In the genomic region with DNA sequence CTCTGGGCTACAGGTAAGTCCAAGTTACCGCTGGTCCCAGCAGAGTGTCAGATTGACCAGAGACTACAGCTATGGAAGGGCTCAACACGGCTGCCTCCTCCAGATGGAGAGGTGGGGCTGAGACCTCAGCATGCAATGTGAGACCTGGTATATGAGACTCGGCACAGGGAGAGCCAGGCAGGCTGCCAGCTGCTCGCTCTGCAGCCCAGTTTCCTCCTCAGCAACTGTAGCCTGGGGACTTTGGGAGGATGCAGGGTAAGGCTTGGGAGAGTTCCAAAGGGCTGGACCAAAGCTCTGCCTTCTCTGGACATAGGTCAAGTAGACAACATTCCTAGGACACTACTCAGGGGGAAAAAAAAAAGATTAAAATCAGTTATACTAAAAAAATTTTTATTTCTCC, we compare ENCODE assay signal across 8 mouse cellular contexts. TPM values are rescaled to one million over a fixed set of nuclear protein-coding genes. Genes with fewer than 3 reads are reported as not detected.
DNase-seq lines count a peak whose midpoint lies in the region; ATAC-seq lines count a peak whose summit lies in the region.
"Had no signal": no experiment of that assay in that cellular context is flagged by ENCODE, and none has a peak within 500 bp of the region (broad histone marks: within the 10 kb centered on the region; RNA-seq: fewer than 3 reads in every experiment).

No protein-coding gene starts in this region.

- peaks cover 67% of the 10 kb centered on the region for H3K4me1 ChIP-seq in heart, embryonic 15.5 days (replicated peaks)
- peaks cover 43% of the 10 kb centered on the region for H3K4me1 ChIP-seq in limb, embryonic 15.5 days

- no peak overlapping the region for H3K4me2 ChIP-seq in heart, embryonic 15.5 days
- no peak overlapping the region for H3K4me2 ChIP-seq in limb, embryonic 15.5 days

- H3K27me3 ChIP-seq in heart, embryonic 15.5 days, result no peaks in the 10 kb centered on the region
- no peaks in the 10 kb centered on the region for H3K27me3 ChIP-seq in limb, embryonic 15.5 days

- DNase-seq in urinary bladder, adult 18-20 months (ENCODE audit: low spot score in 2 of 2), result peak; percentile 53 to 76
- DNase-seq in urinary bladder, postnatal 10 days (ENCODE audit: low spot score), result no peak
- peak; percentile 95 to 96 for DNase-seq in cerebellum, postnatal 10 days
- DNase-seq in urinary bladder, postnatal 36 days (ENCODE audit: low spot score in 2 of 2), result peak; percentile 64 to 86
- no peak for DNase-seq in yolk sac, embryonic 10.5 days (ENCODE audit: low spot score)

- H3K9me3 ChIP-seq in heart, embryonic 15.5 days (replicated peaks), result no peaks in the 10 kb centered on the region
- no peaks in the 10 kb centered on the region for H3K9me3 ChIP-seq in limb, embryonic 15.5 days

- H3K36me3 ChIP-seq in heart, embryonic 15.5 days, result peaks cover 15% of the 10 kb centered on the region; the same call in 1 of the 2 replicates
- H3K36me3 ChIP-seq in limb, embryonic 15.5 days, result peaks cover 38% of the 10 kb centered on the region

- ATAC-seq in heart, embryonic 15.5 days (replicated peaks; ENCODE audit: insufficient number of reproducible peaks, insufficient read depth, low FRiP score, low read depth), result 0 out of 2 replicates have a peak, but pooled peaks have one; percentile 25
- ATAC-seq in limb, embryonic 15.5 days (ENCODE audit: insufficient number of reproducible peaks, low FRiP score, low TSS enrichment, low read depth), result peak; percentile 60; the same call in 1 of the 2 replicates

- peak overlapping the region; percentile 71 for H3K27ac ChIP-seq in heart, embryonic 15.5 days
- peak overlapping the region; percentile 88 for H3K27ac ChIP-seq in limb, embryonic 15.5 days
- H3K27ac ChIP-seq: macrophage had no signal

- 41% methylated on average over 4 of the region's 4 CpGs for WGBS in heart, embryonic 15.5 days
- 41% methylated on average over 4 of the region's 4 CpGs for WGBS in limb, embryonic 15.5 days

- no peak overlapping the region for H3K4me3 ChIP-seq in heart, embryonic 15.5 days
- no peak overlapping the region for H3K4me3 ChIP-seq in limb, embryonic 15.5 days

- H3K9ac ChIP-seq in heart, embryonic 15.5 days, result peak overlapping the region; percentile 26; the same call in 1 of the 2 replicates
- no peak overlapping the region for H3K9ac ChIP-seq in limb, embryonic 15.5 days

RNA-seq across cellular contexts. Expression of a gene that starts 15.6 kb away (rescaled TPM):
- polyA plus RNA-seq in heart, embryonic 15.5 days (2015; fragmentation: Nextera tagmentation; extraction: Ambion mirVana), result 10.4 and 13.0 TPM in 2 replicates
- polyA plus RNA-seq in limb, embryonic 15.5 days (2015; fragmentation: Nextera tagmentation; extraction: Ambion mirVana), result 9.2 and 12.6 TPM in 2 replicates

RNA-seq across cellular contexts. Expression of a gene that starts 23.8 kb away (rescaled TPM):
- 35.8 and 48.9 TPM in 2 replicates for polyA plus RNA-seq in heart, embryonic 15.5 days (2015; fragmentation: Nextera tagmentation; extraction: Ambion mirVana)
- 56.9 and 61.0 TPM in 2 replicates for polyA plus RNA-seq in limb, embryonic 15.5 days (2015; fragmentation: Nextera tagmentation; extraction: Ambion mirVana)

RNA-seq across cellular contexts. Expression of a gene that starts 27.4 kb away (rescaled TPM):
- 81.9 and 106 TPM in 2 replicates for polyA plus RNA-seq in heart, embryonic 15.5 days (2015; fragmentation: Nextera tagmentation; extraction: Ambion mirVana)
- polyA plus RNA-seq in limb, embryonic 15.5 days (2015; fragmentation: Nextera tagmentation; extraction: Ambion mirVana), result 117 and 125 TPM in 2 replicates

RNA-seq across cellular contexts. Expression of a gene that starts 45.8 kb away (rescaled TPM):
- not detected in 2 replicates for polyA plus RNA-seq in heart, embryonic 15.5 days (2015; fragmentation: Nextera tagmentation; extraction: Ambion mirVana)
- not detected in 2 replicates for polyA plus RNA-seq in limb, embryonic 15.5 days (2015; fragmentation: Nextera tagmentation; extraction: Ambion mirVana)
- polyA plus RNA-seq: macrophage had no signal

RNA-seq across cellular contexts. Expression of a gene that starts 46.2 kb away (rescaled TPM):
- 1.2 and 2.0 TPM in 2 replicates for polyA plus RNA-seq in heart, embryonic 15.5 days (2015; fragmentation: Nextera tagmentation; extraction: Ambion mirVana)
- polyA plus RNA-seq in limb, embryonic 15.5 days (2015; fragmentation: Nextera tagmentation; extraction: Ambion mirVana), result 3.1 TPM in 2 replicates

Comparison
In these comparisons a context has a peak if more than half of its experiments do, and no peak if none do; other contexts are left out.
1. DNase-seq: peak in urinary bladder, adult 18-20 months (2 of 2), cerebellum, postnatal 10 days (2 of 2) and urinary bladder, postnatal 36 days (2 of 2); none in urinary bladder, postnatal 10 days (single experiment) and yolk sac, embryonic 10.5 days (single experiment).